Mouse (Mus musculus): ENCODE measurements around the gene Rnf151.
"Not testable (repeated sequence)": the region's sequence is repeated elsewhere in the genome, so short reads cannot be mapped to it uniquely, and the experiment has no call there.

Rnf151 gene

DNA sequence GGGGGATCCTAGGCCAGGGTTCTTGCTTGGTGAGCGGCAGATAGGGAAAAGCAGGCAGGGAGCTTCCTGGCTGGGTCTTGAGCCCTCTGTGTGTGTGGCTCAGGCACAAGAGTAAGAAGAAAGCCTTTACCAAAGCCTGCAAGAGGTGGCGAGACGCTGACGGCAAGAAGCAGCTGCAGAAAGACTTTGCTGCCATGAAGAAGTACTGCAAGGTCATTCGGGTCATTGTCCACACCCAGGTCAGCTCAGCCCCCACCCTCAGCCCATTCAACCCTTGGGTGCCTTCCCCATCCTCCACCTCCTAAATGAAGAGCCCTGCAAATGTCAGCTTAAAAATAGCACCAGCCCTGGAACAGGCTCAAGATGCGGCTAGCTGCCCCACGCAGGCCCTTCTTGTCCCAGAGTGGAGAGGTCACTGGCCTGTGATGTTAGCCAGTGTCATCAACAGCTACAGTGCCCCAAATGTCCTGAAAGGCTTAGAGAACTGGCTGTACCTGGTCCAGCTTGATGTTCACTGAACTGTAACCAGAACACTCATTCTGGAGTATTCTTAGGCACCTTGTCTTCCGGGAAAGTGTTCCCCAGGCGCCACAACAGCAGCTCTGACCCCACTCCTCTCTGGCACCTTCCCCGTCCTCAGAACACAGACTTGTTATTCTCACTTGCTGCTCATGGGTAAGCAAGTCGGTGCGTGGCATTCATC, 14.5 kb upstream of the Rnf151 start:
- DNase-seq (ENCODE audit: low spot score): no peak

DNA sequence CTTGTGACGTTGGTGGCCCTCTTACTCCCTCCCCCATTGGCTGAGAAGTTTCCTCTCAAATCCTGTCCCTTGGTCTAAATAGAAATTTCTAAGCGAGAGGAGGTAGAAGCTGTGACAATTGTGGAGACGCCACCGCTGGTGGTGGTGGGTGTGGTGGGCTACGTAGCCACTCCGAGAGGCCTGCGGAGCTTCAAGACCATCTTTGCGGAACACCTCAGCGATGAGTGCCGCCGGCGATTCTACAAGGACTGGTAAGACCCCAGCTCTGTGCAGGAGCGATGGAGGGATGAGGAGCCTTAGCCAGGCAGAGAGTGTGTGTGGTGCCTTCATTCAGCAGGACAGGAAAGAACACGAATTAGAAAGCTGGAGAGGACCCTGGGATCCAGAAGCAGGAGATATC, 12.9 kb upstream of the Rnf151 start:
- no peak for DNase-seq (ENCODE audit: low spot score)

DNA sequence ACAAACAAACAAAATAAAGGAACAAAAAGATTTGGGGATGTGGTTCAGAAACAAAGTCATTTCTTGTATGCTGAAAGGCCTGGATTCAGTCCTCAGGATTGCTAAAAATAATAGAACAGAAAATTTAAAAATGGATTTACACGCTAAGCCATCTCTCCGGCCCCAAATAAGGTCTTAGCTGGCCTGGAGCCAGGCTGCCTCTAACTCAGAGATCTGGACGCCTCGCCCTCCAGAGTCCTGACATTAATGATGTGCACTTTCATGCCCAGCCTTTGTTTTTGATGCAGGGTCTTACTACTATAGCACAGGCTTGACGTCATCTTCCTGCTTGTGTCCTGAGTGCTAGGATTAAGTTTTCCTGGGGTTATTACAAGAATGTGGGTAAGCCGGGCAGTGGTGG, 11.2 kb upstream of the Rnf151 start:
- no peak for DNase-seq (ENCODE audit: low spot score)

DNA sequence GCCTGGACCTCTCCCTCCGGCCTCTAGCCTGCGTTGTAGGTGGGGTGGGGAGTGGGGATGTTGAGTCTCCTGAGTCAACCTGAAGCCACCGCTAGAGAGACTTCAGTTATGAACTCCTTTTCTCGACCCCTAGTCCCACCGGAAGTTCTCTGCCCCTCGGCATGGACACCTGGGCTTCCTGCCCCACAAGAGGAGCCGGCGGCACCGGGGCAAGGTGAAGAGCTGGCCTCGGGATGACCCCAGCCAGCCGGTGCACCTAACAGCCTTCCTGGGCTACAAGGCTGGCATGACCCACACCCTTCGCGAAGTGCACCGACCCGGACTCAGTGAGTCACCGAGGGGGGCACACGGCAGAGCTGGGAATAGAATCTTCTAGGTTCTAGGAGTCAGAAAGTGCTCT, 10.3 kb upstream of the Rnf151 start:
- DNase-seq (ENCODE audit: low spot score): no peak

DNA sequence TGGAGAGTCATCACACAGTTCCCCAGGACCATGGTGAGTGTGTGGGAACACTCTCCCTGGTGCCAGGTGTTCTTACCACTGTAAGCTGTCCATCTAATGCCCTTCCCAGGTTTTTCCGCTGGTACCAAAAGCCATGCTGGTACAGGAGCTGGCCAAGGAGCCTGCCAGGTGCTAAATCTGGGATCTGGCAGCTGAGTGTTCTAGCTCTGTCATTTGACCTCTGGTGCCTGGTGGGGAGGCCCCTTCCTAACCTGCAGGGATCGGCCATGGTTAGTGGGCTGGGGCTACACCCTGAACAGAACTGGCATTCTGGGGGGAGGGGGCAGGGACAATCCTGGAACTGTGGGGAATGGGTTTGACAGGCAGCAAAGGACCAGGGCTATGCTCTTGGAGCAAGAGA, 9.8 kb upstream of the Rnf151 start, which contains the start of gene Rpl3l:
Gene Rpl3l (plus strand): TSS at position 203 of the 400 bp plus-strand sequence.
- DNase-seq (ENCODE audit: low spot score): no peak

DNA sequence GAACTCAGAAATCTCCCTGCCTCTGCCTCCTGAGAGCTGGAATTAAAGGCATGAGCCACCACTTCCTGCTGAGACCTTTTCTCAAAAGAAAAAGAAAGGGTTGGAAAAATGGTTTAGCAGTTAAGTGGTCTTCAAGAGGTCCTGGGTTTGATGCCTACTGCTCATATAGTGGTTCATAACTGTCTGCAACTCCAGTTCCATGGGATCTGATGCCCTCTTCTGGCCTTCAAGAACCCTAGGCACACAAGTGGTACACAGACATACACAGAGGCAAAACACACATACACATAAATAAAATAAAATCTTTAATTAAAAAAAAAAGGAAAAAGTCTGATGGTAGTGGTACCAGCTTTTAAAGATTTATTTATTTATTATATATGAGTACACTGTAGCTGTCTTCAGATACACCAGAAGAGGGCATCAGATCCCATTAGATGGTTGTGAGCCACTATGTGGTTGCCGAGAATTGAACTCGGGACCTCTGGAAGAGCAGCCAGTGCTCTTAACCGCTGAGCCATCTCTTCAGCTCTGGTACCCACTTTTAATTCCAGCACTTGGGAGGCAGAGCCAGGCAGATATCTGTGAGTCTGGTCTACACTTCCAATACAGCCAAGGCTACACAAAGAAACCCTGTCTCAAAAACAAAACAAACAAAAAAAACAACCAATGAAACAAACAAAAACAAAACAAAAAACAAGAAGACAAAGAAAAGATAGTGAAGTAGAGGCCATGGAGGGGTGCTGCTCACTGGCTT, 8.0 kb upstream of the Rnf151 start:
- DNase-seq (ENCODE audit: low spot score): no peak

DNA sequence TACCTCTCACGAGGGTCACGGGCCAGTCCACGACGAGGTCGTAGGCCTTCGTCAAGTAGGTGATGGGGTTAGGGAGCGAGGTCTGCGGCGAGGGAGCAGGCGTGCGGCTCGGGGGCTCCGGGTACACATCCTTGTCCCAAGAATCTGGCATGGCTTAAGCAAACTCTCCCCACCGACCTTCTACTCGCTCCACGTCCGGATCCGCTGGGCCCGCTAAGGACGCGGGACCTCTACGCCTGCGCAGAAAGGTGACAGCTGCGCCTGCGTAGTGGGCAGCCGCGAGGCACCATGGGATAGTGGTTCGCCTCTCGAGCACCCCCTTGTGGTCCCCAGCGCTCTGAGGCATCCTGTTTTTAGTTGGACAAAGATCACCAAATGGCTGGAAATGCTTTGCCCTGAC, 6.3 kb upstream of the Rnf151 start, which contains the start of gene Ndufb10:
Gene Ndufb10 (minus strand): TSS at position 295 of the 400 bp plus-strand sequence.
- peak; percentile 94 for DNase-seq (ENCODE audit: low spot score)

DNA sequence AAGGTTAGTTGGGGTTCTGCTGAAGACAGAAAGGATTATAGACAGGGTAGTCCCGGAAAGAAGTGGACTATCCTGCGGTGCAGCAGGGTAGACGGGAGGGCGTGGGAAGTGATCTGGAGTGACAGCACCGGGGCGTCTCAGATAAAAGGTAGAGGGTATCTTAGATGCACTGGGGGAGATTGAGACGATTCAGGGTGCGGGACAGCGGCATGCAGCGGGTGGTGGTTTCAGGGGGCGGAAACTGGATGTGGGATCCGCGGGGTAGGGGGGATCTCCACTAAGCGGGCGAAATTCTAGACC, 6.0 kb upstream of the Rnf151 start:
- DNase-seq (ENCODE audit: low spot score): no peak

DNA sequence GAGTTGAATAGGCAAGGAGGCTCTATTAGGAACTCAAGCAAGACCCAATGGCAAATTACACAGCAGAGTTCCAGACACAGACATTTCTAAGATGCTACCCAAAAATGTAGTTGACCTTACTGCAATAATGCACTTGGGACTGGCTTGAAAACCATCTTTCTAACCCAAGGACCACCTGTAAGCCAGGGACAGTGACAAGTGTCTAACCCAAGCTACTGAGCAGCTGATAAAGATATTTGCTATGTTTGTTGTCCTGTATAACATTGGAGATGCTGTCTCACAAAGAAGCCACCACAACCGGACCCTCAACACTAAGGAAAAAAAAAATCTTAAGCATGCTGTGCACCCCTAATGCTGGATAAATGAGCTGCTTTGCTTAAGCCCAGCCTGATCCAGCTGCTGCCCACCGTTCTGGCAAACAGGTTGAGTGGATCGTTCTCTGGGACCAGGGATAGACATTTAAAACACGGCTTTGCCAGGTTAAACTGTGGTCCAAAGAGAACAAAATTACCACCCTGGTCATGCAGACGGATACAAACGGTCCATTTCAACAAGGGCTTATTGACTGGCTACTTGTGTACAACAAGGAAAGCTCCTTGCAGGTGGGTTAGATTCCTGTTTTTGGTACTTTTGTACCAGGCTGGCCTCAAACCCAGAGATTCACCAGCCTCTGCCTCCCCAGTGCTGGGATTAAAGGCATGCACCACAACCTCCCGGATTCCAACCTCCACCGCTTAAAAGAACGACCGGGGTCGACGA, 5.4 kb upstream of the Rnf151 start:
- no peak for DNase-seq (ENCODE audit: low spot score)

DNA sequence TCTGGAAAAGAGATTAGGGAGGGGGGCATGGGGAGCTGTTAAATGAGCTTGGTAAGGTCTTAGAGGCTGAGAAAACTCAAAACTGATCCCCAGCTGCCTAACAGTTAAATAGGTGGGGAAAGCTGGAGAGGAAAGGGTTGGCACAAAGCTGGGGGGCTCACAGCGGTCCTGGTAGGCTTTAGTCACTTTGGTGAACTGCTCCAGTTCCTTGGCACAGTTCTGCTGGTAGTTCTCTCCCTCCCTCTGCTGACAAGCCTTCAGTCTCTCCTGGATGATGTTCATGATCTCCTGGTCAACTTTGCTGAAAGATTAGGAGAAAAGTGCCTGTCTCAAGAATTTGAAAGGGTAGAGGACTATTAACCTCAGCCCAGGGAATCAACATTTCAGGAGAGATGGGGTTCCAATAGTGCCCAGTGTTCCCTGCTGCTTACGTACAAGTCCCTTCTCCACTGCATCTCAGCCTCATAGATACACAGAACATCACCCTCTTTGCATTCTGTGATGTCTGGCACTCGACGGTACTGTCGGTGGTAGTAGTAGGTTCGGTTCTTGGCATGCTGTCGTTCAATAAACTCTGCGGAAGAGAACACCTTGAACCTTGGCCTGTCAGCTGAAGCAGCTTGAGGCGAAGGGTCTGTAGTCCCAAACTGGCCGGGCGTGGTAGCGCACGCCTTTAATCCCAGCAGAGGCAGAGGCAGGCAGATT, 4.5 kb upstream of the Rnf151 start:
- no peak for DNase-seq (ENCODE audit: low spot score)

DNA sequence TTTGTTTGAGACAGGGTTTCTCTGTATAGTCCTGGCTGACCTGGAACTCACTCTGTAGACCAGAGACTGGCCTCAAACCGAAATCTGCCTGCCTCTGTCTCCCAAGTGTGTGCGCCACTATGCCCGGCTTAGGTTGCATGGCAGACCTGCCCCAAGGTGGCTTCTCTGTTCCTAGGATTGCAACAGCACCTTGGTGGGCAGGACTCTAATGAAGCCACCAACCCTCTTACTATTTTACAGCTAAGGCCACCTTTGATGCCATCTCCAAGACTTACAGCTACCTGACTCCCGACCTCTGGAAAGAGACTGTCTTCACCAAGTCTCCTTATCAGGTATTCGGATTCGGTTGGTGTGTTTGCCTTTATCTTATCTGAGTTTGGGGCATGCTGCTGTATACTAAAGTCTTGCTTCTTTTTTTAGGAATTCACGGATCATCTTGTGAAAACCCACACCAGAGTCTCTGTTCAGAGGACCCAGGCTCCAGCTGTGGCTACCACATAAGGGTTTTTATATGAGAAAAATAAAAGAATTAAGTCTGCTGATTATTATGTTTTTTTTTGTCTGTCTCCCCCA, 3.6 kb upstream of the Rnf151 start:
- not testable (repeated sequence) for DNase-seq (ENCODE audit: low spot score)

DNA sequence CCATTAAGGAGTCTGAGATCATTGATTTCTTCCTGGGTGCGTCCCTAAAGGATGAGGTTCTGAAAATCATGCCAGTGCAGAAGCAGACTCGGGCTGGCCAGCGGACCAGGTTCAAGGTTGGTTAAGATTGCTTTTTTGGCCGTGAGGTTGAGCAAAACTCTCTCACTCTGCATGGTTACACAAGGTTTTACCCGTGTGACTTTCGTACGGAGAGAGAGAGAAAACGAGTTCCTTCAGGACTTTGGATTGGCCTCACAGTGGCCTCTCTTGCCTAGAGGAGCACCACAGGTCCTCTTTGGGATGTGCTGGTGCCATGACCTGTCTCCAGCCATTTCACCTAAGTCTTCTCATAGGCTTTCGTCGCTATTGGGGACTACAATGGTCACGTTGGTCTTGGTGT, 2.8 kb upstream of the Rnf151 start:
- DNase-seq (ENCODE audit: low spot score): not testable (repeated sequence)

DNA sequence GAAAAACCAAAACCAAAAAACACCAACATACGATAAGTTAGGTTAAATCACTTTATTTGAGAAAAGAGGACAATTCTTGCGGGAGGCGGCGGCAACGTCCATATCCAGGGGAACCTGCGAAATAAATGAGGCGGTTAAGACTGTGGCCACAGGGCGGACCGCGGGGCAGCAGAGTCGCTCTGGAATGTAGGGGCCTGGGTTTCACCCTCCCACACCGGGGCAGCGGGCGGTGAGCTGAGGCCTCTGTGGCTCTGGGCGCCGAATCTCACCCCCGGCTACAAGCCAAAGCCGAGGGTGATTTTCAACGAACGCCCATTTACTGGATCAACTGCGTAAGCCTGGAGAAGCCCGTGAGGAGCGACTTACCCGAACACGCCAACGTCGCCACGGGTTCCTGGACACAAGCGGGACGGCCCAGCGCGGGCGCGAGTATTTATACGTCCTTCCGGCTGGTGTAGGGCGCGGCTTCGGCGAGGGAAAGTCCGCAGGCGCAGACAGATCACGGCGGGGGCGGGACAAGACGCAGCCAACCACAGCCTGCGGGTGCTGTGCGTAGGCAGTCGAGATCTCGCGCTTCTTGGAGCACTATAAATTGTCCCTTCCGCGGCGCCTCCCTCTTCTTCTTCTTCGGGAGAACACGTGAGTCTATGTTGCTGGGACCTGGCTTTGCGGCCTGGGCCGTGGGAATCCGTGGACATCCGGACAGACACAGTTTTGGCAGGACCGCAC, 1.8 kb upstream of the Rnf151 start:
- peak; percentile 98 for DNase-seq (ENCODE audit: low spot score)

DNA sequence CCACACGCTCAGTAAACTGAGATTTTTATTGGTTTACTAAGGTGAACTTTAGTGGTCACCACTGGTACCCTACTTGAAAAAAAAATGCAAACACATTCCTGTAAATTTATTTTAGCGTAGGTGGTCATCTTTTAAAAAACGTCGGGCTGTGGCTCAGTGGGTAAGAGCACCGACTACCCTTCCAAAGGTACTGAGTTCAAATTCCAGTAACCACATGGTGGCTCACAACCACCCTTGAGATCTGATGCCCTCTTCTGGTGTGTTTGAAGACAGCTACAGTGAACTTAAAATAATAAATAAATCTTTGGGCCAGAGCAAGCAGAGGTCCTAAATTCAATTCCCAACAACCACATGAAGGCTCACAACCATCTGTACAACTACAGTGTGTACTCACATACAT, 1.1 kb upstream of the Rnf151 start:
- not testable (repeated sequence) for DNase-seq (ENCODE audit: low spot score)

DNA sequence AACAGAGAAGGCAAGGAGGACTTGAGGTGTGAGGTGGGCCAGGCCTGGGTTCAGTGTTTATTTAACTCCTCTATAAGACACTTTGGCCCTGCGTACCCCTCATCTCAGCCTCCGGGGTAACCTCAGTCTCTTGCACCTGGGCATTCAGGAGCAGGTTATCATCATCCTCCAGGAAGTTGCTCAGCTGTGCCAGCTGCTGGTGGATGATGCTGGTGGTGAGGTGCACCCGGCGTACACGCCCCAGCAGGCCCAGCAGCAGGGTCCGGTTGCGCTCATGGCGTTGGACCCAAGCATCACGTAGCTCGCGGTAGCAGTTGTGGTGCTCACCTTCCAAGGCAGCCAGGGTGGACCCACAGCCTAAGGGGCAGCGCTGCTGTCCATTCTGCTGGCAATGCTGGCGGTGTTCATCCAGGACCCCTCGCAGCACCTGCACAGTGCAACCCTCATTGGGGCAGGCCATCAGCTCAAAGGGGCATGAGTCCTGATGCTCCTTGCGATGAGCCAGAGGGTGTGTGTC, 1.6 kb downstream of the Rnf151 start:
- no peak for DNase-seq (ENCODE audit: low spot score)

DNA sequence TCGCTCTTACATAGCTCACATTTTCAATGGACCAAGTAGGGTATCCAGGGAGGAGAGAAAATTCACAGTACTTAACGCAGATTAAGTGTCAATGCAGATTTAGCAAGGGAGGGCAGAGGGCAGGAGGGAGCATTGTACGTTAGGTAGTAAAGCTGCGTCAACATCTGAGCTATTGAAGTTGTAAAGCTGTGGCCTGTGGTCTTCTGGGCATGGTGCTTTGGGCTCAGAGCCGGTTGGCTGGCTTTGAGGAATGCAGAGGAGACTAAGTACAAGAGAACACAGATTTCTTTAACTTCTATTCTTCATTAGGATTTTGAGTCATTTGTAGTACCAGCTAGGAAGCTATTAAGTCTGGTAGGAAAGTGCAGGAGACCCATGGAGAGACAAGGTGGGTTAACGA, 2.3 kb downstream of the Rnf151 start:
- no peak for DNase-seq (ENCODE audit: low spot score)

DNA sequence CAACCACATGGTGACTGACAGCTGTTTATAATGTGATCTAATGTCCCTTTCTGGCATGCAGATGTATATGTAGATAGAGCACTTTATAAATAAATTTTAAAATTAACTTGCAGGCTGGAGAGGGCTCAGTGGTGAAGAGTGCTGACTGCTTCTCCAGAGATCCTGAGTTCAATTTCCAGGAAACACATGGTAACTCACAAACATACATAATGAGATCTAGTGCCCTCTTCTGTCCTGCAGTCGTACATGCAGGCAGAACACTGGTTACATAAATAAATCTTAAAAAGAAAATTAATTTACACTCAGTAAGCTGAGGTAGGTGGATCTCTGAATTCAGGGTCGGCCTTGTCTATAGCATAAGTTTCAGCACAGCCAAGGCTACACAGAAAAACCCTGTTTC, 9.2 kb downstream of the Rnf151 start:
- DNase-seq (ENCODE audit: low spot score): no peak

DNA sequence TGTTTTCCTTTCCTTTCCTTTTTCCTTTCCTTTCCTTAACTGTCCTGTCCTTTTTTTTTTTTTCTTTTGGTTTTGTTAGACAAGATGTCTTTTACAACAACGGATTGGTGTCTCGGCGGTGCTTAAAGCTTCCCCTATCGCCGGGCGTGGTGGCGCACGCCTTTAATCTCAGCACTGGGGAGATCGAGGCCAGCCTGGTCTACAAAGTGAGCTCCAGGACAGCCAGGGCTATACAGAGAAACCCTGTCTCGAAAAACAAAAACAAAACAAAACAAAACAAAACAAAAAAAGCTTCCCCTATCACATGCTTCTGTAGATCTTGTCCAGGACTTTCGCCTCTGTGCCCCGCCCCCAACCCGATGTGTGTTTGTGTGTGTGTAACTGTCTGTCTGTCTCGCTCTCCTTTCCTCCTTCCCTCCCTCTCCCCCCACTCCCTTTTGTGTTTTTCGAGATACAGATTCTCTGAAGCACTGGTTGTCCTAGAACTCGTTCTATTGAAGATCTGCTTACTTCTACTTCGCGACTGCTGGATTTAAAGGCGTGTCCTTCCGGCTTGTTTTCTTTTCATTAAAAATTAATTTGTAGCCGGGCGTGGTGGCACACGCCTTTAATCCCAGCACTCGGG, 9.9 kb downstream of the Rnf151 start:
- peak; percentile 30 for DNase-seq (ENCODE audit: low spot score)

DNA sequence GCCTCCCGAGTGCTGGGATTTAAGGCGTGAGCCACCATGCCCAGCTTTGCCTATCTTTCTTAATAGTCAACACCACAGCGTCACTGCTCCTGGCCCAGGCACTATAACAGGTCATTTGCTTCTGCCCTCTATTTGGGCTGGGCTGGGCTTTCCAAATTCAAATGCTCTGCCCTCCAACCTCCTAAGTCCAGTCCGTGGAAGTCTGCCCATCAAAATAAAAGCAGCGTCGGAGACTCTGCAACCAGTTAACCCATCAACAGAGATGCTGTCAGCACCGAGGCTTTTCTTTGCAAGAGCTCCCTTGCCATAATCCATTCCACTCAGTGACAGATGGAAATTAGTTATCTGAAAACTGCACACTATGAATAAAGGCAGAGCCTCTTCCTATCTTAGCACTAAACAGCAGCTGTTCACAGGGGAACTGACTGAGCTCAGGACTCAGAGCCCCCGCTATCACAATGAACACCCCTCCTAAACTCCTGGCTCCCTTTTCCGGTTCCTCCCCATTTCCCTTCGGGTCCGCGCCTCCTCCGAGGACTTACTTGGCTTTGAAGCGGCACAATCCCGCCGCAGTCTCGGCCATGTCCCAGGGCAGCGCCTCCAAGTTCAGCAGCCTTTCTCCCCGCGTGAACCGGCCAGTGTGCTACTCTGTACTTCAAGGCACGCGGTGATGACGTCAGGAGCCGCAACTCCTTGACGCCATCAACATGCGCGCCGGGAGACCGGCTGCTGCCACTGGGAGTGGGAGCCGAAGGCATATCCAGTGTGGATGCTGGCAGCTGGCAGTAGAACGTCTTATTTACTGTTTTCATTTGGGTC, 10.7 kb downstream of the Rnf151 start, which contains the start of gene Tbl3:
Gene Tbl3 (minus strand): TSS at position 679 of the 819 bp plus-strand sequence.
- DNase-seq (ENCODE audit: low spot score): peak; percentile 92

DNA sequence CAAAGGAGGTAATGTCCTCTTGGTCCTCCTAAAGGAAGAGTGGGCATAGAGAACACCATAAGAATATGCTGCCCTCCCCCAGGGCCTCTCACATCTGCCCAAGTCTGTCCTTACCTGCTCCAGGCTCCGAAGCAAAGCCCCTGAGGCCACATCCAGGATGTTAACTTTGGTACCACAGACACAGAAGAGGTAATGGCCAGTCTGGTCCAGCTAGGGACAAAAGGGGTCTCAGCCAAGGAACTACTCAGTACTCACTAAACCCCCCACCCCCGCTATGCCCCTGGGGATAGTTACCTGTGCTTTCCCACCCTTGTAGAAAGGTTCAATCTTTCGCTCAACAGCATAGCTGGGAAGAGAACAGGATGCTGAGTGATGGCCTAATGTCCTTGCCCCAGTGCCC, 12.0 kb downstream of the Rnf151 start:
- DNase-seq (ENCODE audit: low spot score): no peak
